Mouse (Mus musculus): Measurements from ENCODE around the gene Rnf157.
"Not testable (repeated sequence)": the region's sequence is repeated elsewhere in the genome, so short reads cannot be mapped to it uniquely, and the experiment has no call there.

Gene Rnf157

GRCm38 (mm10) chr11:116421102-116421501 lies 8.3 kb upstream of the Rnf157 start:
- in situ Hi-C loops (cut with MboI; ENCODE audit: low sequenced_read_pairs), result no loop called here

- in situ Hi-C loops (cut with MboI; ENCODE audit: low sequenced_read_pairs), result no loop called here
Observed at GRCm38 (mm10) chr11:116418841-116419462, 6.1 kb upstream of the Rnf157 start.

GRCm38 (mm10) chr11:116418194-116418840 lies 5.5 kb upstream of the Rnf157 start:
- in situ Hi-C loops (cut with MboI; ENCODE audit: low sequenced_read_pairs), result no loop called here

- in situ Hi-C loops (cut with MboI; ENCODE audit: low sequenced_read_pairs), result no loop called here
Observed at GRCm38 (mm10) chr11:116417054-116417453, 4.2 kb upstream of the Rnf157 start.

- in situ Hi-C loops (cut with MboI; ENCODE audit: low sequenced_read_pairs), result no loop called here
Observed at GRCm38 (mm10) chr11:116416196-116416943, 3.5 kb upstream of the Rnf157 start.

- in situ Hi-C loops (cut with MboI; ENCODE audit: low sequenced_read_pairs), result no loop called here
Observed at GRCm38 (mm10) chr11:116413631-116414022, 795 bp upstream of the Rnf157 start.

- in situ Hi-C loops (cut with MboI; ENCODE audit: low sequenced_read_pairs), result no loop called here
Observed at GRCm38 (mm10) chr11:116412028-116412827, 604 bp downstream of the Rnf157 start.

- in situ Hi-C loops (cut with MboI; ENCODE audit: low sequenced_read_pairs), result no loop called here
Observed at GRCm38 (mm10) chr11:116411582-116411981, 1.2 kb downstream of the Rnf157 start.

- in situ Hi-C loops (cut with MboI; ENCODE audit: low sequenced_read_pairs), result not testable (repeated sequence)
Observed at GRCm38 (mm10) chr11:116410415-116410814, 2.4 kb downstream of the Rnf157 start.

- in situ Hi-C loops (cut with MboI; ENCODE audit: low sequenced_read_pairs), result no loop called here
Observed at GRCm38 (mm10) chr11:116409008-116409407, 3.8 kb downstream of the Rnf157 start.

GRCm38 (mm10) chr11:116406231-116406728 lies 6.6 kb downstream of the Rnf157 start:
- in situ Hi-C loops (cut with MboI; ENCODE audit: low sequenced_read_pairs), result no loop called here

- in situ Hi-C loops (cut with MboI; ENCODE audit: low sequenced_read_pairs), result no loop called here
Observed at GRCm38 (mm10) chr11:116405601-116406000, 7.2 kb downstream of the Rnf157 start.

- in situ Hi-C loops (cut with MboI; ENCODE audit: low sequenced_read_pairs), result no loop called here
Observed at GRCm38 (mm10) chr11:116400560-116400959, 12.3 kb downstream of the Rnf157 start.

- in situ Hi-C loops (cut with MboI; ENCODE audit: low sequenced_read_pairs), result no loop called here
Observed at GRCm38 (mm10) chr11:116398348-116398677, 14.5 kb downstream of the Rnf157 start.

GRCm38 (mm10) chr11:116397517-116398347 lies 15.1 kb downstream of the Rnf157 start:
- in situ Hi-C loops (cut with MboI; ENCODE audit: low sequenced_read_pairs), result no loop called here

- in situ Hi-C loops (cut with MboI; ENCODE audit: low sequenced_read_pairs), result no loop called here
Observed at GRCm38 (mm10) chr11:116396934-116397330, 15.9 kb downstream of the Rnf157 start.

- in situ Hi-C loops (cut with MboI; ENCODE audit: low sequenced_read_pairs), result no loop called here
Observed at GRCm38 (mm10) chr11:116396276-116396933, 16.4 kb downstream of the Rnf157 start.

GRCm38 (mm10) chr11:116394769-116395168 lies 18.1 kb downstream of the Rnf157 start:
- in situ Hi-C loops (cut with MboI; ENCODE audit: low sequenced_read_pairs), result no loop called here

- in situ Hi-C loops (cut with MboI; ENCODE audit: low sequenced_read_pairs), result no loop called here
Observed at GRCm38 (mm10) chr11:116388841-116389480, 23.9 kb downstream of the Rnf157 start.

Measured in CH12F3 (cell line).